Mouse (Mus musculus) megakaryocyte, embryonic 14.5 days (primary cell): Measurements from ENCODE around the gene Trim47. TPM values are rescaled to one million over a fixed set of nuclear protein-coding genes. Genes with fewer than 3 reads are reported as not detected.
A peak's percentile ranks its signal among the peaks of the same experiment; 100 is the strongest.

Experiments used
- H3K27me3 ChIP-seq: replicated peaks from 2 replicates; pipeline ENCODE3; 2012; ENCODE audit warnings: inconsistent platforms
- H3K36me3 ChIP-seq: replicated peaks from 2 replicates; pipeline ENCODE3; 2012; ENCODE audit warnings: low read length, inconsistent platforms, mixed read lengths
- H3K4me1 ChIP-seq: 2 replicates; pipeline ENCODE4 v1.6.1; 2012; ENCODE audit warnings: inconsistent platforms
- H3K4me3 ChIP-seq: replicated peaks from 2 replicates; pipeline ENCODE3; 2012; ENCODE audit warnings: moderate library complexity, mild to moderate bottlenecking, inconsistent platforms
- H3K9me3 ChIP-seq: 2 replicates; pipeline ENCODE4 v1.6.1; 2012; ENCODE audit warnings: inconsistent platforms
- FLI1 ChIP-seq: IDR thresholded peaks from 2 replicates; pipeline ENCODE4 v1.6.1; 2012; ENCODE audit warnings: low read length, inconsistent platforms, mixed read lengths
- GATA1 ChIP-seq: IDR thresholded peaks from 3 replicates; pipeline ENCODE4 v1.6.1; 2012; ENCODE audit warnings: mixed read lengths, low read length, inconsistent platforms, borderline replicate concordance
- polyA plus RNA-seq: library from polyadenylated mRNA; stranded (reverse); fragments of >175 nt; gene quantifications from 2 replicates; pipeline ENCODE4 v1.2.3, GENCODE M21; 2012; ENCODE audit warnings: low replicate concordance; ENCODE audit not compliant: insufficient read depth

The Trim47 gene
- polyA plus RNA-seq, 1 experiment = 23.5 TPM

DNA sequence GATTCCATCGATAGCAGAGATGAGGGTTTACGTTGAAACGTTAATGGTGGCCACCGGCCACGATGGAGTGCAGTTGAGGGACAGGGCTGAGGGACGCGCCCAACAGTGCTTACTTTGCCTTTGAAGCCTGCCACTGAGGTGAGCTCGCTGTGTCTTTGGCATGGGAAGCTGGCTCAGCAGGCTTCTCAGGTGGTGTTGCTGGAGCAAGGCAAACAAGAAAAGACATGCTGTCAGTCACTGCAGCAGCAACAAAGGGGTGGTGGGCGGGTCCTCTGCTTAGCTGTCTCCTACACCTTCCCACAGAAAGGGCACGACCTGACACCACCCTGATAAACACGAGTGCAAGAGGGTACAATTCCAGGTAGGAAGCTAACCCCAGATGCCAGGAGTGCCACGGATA is 34.3 kb upstream of the Trim47 start:
- peaks cover 95% of the 10 kb centered on the region for H3K4me1 ChIP-seq
- H3K4me3 ChIP-seq = no peak overlapping the region
- peaks cover 97% of the 10 kb centered on the region for H3K36me3 ChIP-seq
- no peaks in the 10 kb centered on the region for H3K27me3 ChIP-seq
- TF ChIP-seq FLI1 (no peak), GATA1 (no peak)
- H3K9me3 ChIP-seq = no peaks in the 10 kb centered on the region

DNA sequence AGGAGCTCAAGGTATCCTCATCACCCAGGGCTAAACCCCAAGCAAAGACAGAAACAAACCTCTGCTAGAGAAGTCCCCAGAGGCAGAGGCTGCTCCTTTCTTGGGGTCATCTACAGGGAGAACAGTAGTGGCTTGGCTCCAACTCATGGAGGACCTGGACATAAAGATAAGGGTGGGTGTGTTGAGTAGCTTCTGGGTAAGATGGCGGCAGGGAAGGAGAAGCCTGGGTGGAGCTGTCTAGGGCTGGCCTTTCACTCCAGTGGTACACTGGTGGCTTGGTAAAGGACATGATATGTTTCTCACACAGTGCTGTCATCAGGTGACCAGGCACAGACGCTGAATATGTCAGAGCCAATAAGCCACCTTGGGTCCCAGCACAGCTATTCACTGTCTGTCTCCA is 23.9 kb upstream of the Trim47 start:
- Histone ChIP-seq H3K36me3 (peaks cover 100% of the 10 kb centered on the region), H3K9me3 (no peaks in the 10 kb centered on the region)
- TF ChIP-seq FLI1 (no peak), GATA1 (no peak)

DNA sequence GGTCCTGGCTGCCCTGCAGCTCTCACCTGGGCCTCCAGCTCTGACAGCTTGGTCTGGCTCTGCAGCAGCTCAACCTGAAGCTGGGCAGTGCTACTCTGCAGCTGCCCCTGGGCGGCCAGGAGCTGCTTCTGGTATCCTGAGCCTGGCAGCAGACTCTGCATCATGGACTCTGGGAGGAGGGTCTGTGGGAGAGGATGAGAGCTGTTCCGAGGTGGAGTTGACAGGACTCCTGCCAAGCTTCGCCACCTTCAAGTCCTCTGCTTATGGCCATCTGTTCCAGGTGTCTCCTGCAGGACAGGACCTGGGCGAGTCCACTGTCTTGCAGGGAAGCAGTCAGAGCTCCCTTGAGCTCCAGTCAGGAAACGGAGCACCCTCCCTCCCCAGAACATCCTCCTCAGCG is 22.3 kb upstream of the Trim47 start:
- Histone ChIP-seq H3K4me3 (no peak overlapping the region), H3K27me3 (no peaks in the 10 kb centered on the region), H3K9me3 (no peaks in the 10 kb centered on the region), H3K36me3 (peaks cover 100% of the 10 kb centered on the region), H3K4me1 (peaks cover 62% of the 10 kb centered on the region)
- TF ChIP-seq GATA1 (no peak), FLI1 (no peak)

More for the DNA sequence above, 23.9 kb upstream of the Trim47 start:
- Histone ChIP-seq H3K27me3 (no peaks in the 10 kb centered on the region), H3K4me3 (no peak overlapping the region), H3K4me1 (peaks cover 59% of the 10 kb centered on the region)

DNA sequence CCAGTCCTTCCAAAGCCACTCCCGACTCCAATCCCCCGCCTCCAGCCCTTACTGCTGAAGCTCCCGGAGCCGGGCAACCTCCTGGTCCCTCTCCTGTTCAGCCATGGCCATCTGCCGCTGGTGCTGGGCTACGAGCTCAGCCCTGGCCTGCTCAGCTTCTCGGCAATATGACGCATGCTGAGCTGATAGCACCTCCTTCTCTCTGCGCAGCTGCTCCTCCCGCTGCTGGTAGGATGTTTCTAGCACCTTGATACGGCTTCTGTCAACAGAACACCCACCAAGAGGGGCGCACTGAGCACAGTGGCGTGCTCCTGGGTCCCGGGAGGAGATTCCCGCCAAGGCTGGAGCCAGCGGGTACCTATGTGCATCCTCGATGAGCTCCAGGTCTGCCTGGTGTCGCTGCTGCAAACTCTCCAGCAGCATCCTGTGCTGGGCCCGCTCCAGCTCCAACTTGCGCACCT is 21.8 kb upstream of the Trim47 start:
- Histone ChIP-seq H3K4me1 (peaks cover 63% of the 10 kb centered on the region), H3K27me3 (no peaks in the 10 kb centered on the region), H3K36me3 (peaks cover 100% of the 10 kb centered on the region)

DNA sequence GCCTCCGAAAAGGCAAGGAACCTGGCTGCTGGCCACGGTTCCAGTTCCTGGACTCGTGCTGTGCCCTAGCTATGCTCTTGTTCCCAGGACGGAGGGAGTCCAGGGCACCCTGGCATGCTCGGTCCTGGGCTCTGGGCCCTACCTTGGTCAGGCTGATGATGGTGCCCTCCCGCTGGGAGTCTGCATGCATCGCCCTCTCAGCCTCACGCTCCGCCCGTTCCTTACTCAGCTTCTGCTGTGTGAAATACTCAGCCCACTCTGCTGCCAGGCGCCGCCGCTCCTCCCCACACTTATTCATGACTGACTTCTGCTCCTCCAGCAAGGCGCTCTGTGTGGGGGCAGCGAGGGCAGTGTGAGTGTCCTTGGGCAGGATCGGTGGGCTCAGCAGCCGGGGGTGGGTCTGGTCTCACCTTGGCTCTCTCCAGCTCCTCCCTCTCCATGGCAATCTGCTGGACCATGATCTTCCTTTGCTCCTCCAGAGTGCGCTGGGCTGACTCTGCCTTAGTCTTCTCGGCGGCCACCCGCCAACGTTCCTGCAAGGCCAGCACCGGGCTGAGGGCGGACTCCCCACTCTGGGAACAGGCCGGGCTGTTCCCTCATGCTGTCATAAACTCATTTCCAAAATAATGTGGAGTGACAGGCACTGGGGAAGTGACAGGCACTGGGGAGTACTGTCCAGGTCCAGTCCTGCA is 19.4 kb upstream of the Trim47 start:
- Histone ChIP-seq H3K36me3 (peaks cover 100% of the 10 kb centered on the region), H3K27me3 (no peaks in the 10 kb centered on the region), H3K4me1 (peaks cover 70% of the 10 kb centered on the region), H3K4me3 (peak overlapping the region; percentile 51), H3K9me3 (no peaks in the 10 kb centered on the region)
- TF ChIP-seq GATA1 (no peak), FLI1 (no peak)

More for the DNA sequence above, 21.8 kb upstream of the Trim47 start:
- H3K4me3 ChIP-seq = no peak overlapping the region
- TF ChIP-seq FLI1 (no peak), GATA1 (no peak)
- H3K9me3 ChIP-seq = no peaks in the 10 kb centered on the region

DNA sequence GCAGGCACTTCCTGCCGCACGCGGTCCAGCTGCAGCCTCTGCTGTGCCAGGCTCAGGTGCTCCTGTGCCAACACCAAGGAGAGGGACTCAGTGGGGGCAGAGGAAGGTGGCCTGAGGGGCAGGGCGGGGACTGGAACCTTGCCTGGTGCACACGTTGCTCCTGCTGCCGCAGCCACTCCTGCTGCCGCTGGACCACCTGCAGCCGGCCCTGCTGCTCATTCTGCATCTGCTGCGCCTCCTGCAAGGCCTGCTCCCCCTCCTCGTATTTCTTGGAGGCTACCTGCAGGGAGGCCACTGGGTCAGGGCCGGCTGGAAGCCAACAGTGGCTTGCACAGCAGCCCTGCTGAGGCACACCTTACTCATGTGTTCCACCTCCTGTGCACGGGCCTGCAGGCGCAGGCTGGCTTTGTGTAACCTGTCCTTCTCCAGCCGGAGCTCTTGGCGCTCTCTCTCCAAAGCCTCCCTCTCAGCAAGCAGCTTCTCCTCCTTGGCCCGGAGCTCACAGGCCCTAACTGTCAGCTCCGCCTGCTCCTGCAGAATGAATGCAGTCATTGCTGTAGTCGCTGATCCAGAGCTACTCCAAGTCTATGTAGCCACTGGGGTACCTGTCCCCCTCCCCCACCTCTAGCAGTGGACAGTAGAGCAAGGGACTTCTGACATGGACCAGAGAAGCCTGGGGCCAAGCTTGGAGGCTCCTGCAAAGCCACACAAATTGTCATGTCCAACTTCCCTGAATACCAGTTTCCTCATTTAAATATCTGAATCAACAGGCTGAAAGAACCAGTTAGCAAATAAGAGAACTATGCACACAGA is 18.7 kb upstream of the Trim47 start:
- TF ChIP-seq GATA1 (no peak), FLI1 (no peak)
- Histone ChIP-seq H3K4me1 (peaks cover 69% of the 10 kb centered on the region), H3K36me3 (peaks cover 96% of the 10 kb centered on the region), H3K27me3 (no peaks in the 10 kb centered on the region), H3K4me3 (no peak overlapping the region), H3K9me3 (no peaks in the 10 kb centered on the region)

DNA sequence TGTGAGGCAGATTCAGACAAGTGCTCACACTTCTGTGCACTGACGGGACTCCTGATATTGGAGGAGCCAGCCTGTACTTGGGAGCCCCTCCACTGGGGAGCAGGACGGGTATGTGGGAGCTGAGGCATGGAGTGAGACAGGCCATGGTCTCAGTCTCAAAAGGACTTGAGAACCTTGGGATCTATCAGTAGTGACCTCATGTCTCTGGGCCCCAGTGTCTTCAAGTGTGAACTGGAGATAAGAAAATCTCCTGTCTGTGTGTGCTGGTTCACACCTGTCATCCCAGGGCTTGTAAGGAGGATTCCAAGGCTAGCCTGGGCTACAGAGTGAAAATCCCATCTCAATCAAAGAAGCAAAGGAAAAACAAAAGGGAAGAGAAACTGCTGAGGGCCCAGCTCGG is 16.5 kb upstream of the Trim47 start:
- peaks cover 71% of the 10 kb centered on the region for H3K4me1 ChIP-seq
- H3K36me3 ChIP-seq = peaks cover 78% of the 10 kb centered on the region
- TF ChIP-seq GATA1 (no peak), FLI1 (no peak)
- no peaks in the 10 kb centered on the region for H3K9me3 ChIP-seq
- no peak overlapping the region for H3K4me3 ChIP-seq
- H3K27me3 ChIP-seq = no peaks in the 10 kb centered on the region

DNA sequence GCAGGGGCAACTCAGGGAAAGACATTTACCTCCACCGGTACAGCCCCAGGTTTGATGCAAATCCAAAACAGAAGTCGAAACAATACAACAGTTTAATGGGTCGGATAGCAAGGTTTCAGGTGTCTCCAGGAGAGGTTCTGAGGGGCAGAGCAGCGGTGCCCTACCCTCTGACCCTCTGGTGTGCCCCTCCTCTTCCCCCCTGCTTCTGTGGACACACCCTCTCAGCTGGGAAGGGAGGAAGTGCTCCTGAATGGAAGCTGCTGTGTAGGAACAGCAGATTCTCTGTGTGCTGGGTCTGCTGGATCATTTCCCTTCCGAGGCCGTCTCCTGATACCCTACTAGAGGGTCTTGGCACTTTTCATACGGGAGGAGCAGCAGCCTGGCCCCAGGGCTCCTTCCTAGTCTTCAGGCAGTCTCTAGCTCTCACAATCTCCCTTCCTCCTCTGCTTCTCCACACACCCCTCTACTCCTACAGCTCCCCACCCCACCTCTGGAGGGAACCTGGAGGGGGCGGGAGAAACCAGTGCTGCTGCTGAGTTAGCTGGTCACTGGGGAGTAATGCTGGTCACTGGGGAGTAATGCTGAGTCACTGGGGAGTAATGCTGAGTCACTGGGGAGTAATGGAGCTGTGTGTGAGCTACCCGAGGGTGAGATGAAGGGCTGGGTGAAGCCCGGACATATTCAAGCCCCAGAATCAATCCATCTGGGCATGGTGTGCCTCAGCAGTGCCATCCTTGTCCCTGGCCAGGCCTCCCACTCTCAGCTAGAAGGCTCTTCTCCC is 15.4 kb upstream of the Trim47 start:
- no peaks in the 10 kb centered on the region for H3K27me3 ChIP-seq
- H3K9me3 ChIP-seq = no peaks in the 10 kb centered on the region
- H3K4me3 ChIP-seq = peak overlapping the region; percentile 69
- peaks cover 67% of the 10 kb centered on the region for H3K36me3 ChIP-seq
- TF ChIP-seq GATA1 (no peak), FLI1 (no peak)
- peaks cover 79% of the 10 kb centered on the region for H3K4me1 ChIP-seq

DNA sequence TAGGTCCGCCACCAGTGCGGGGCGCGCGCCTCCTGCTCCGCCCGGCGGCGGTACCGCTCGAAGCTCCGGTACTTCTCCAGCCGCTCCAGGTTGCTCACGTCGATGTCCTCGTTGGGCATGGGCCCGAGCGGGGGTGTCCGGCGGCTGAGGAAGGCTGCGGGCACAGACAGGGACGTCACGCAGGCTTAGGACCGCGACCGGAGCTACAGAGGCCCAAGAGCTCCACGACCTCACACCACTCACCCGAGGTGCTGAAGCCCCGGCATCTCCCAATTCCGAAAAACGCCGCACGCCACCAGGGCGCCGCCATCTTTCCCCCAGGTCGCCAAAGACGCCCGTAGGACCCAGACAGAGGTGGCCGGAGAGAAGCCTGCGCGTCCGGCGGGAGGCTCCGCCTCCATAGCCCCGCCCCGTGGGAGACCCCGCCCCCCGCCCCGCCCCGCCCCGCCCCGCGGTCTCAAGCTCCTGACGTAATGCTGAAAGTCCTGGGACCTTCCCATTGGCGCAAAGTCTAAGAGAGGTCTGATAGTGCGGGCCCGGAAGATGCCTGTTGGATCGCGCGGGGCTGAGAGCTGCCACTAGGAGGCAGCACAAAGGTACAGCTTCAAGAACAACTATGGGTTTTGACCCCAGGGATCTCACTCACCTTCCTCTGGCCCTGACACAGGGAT is 11.6 kb upstream of the Trim47 start, which contains the start of gene Mrpl38:
Gene Mrpl38, minus strand, starts transcription at position 401 of the 671 bp plus-strand sequence.
- peaks cover 63% of the 10 kb centered on the region for H3K36me3 ChIP-seq

More for the DNA sequence above, 11.6 kb upstream of the Trim47 start, which contains the start of gene Mrpl38:
- no peak for TF ChIP-seq FLI1
- TF ChIP-seq GATA1 = no peak
- H3K4me3 ChIP-seq = peak within 1 kb of the TSS; percentile 99
- H3K27me3 ChIP-seq = no peaks in the 10 kb centered on the region
- H3K4me1 ChIP-seq = peaks cover 78% of the 10 kb centered on the region
- H3K9me3 ChIP-seq = no peaks in the 10 kb centered on the region
